Mouse (Mus musculus) myocyte (in vitro differentiated cells): ENCODE measurements around the gene Acbd4. TPM values are rescaled to one million over a fixed set of nuclear protein-coding genes. Genes with fewer than 3 reads are reported as not detected.
A peak's percentile ranks its signal among the peaks of the same experiment; 100 is the strongest.

Experiments
- H3K27me3 ChIP-seq: one replicate; pipeline ENCODE4 v1.6.1; 2011; ENCODE audit not compliant: control insufficient read depth, insufficient read depth, insufficient read length
- H3K36me3 ChIP-seq: one replicate; pipeline ENCODE4 v1.6.1; 2011; ENCODE audit not compliant: control insufficient read depth, insufficient read depth
- H3K4me2 ChIP-seq: one replicate; pipeline ENCODE4 v1.6.1; 2011; ENCODE audit warnings: low read depth, control low read depth
- H3K4me3 ChIP-seq: one replicate; pipeline ENCODE4 v1.5.1; 2011; ENCODE audit warnings: mild to moderate bottlenecking, control low read depth, moderate library complexity
- H3K79me2 ChIP-seq: one replicate; pipeline ENCODE4 v1.6.1; 2011; ENCODE audit not compliant: control insufficient read depth, insufficient read depth
- H3ac ChIP-seq: one replicate; pipeline ENCODE4 v1.6.1; 2011; ENCODE audit not compliant: control insufficient read depth, insufficient read length
- CEBPB ChIP-seq: IDR thresholded peaks from 2 replicates; pipeline ENCODE4 v1.6.1; 2011; ENCODE audit warnings: mild to moderate bottlenecking, moderate library complexity; ENCODE audit not compliant: poor library complexity, insufficient read depth, severe bottlenecking
- E2F4 ChIP-seq: IDR thresholded peaks from one replicate; pipeline ENCODE4 v1.6.1; 2011; ENCODE audit warnings: mild to moderate bottlenecking, control low read depth, moderate library complexity; ENCODE audit not compliant: insufficient read depth
- MAX ChIP-seq: IDR thresholded peaks from one replicate; pipeline ENCODE4 v1.6.1; 2011; ENCODE audit warnings: low read depth, mild to moderate bottlenecking, control low read depth
- MYOD1 ChIP-seq, 3 experiments: IDR thresholded peaks; one replicate each; pipeline ENCODE4 v1.6.1; 2011; ENCODE audit warnings: control low read depth in 2 of 3, low read depth in 2 of 3, mild to moderate bottlenecking in 2 of 3, moderate library complexity in 1 of 3; ENCODE audit not compliant: insufficient read length in 2 of 3, control insufficient read depth in 1 of 3
- MYOG ChIP-seq, 3 experiments: IDR thresholded peaks; one replicate each; pipeline ENCODE4 v1.6.1; 2011; ENCODE audit warnings: control low read depth in 2 of 3, low read depth in 2 of 3, mild to moderate bottlenecking in 2 of 3; ENCODE audit not compliant: insufficient read length in 2 of 3, control insufficient read depth in 1 of 3, insufficient read depth in 1 of 3
- POLR2A ChIP-seq: IDR thresholded peaks from one replicate; pipeline ENCODE4 v1.6.1; 2011; ENCODE audit warnings: low read depth, mild to moderate bottlenecking, control low read depth, moderate library complexity; ENCODE audit not compliant: insufficient read length
- POLR2AphosphoS2 ChIP-seq: IDR thresholded peaks from one replicate; pipeline ENCODE4 v1.6.1; 2011; ENCODE audit warnings: low read depth, control low read depth; ENCODE audit not compliant: insufficient read length
- REST ChIP-seq: IDR thresholded peaks from one replicate; pipeline ENCODE4 v1.6.1; 2011; ENCODE audit warnings: mild to moderate bottlenecking, control low read depth, moderate library complexity; ENCODE audit not compliant: insufficient read depth, insufficient read length
- SRF ChIP-seq: IDR thresholded peaks from one replicate; pipeline ENCODE4 v1.6.1; 2011; ENCODE audit warnings: low read depth; ENCODE audit not compliant: control insufficient read depth, insufficient read length
- TCF12 ChIP-seq: IDR thresholded peaks from one replicate; pipeline ENCODE4 v1.6.1; 2011; ENCODE audit warnings: mild to moderate bottlenecking, control low read depth; ENCODE audit not compliant: poor library complexity, insufficient read depth, severe bottlenecking
- TCF3 ChIP-seq: IDR thresholded peaks from one replicate; pipeline ENCODE4 v1.6.1; 2011; ENCODE audit warnings: low read depth, control low read depth; ENCODE audit not compliant: insufficient read length
- USF1 ChIP-seq: IDR thresholded peaks from one replicate; pipeline ENCODE4 v1.6.1; 2011; ENCODE audit warnings: low read depth, mild to moderate bottlenecking, control low read depth, moderate library complexity
- polyA plus RNA-seq: library from polyadenylated mRNA; unstranded; fragments of >200 nt; fragmentation: generic; extraction: Trizol; gene quantifications from one replicate; pipeline ENCODE4 v1.2.1, GENCODE M21; 2012; ENCODE audit warnings: missing spikeins

The Acbd4 gene
- polyA plus RNA-seq, 1 experiment = 55.2 TPM

DNA sequence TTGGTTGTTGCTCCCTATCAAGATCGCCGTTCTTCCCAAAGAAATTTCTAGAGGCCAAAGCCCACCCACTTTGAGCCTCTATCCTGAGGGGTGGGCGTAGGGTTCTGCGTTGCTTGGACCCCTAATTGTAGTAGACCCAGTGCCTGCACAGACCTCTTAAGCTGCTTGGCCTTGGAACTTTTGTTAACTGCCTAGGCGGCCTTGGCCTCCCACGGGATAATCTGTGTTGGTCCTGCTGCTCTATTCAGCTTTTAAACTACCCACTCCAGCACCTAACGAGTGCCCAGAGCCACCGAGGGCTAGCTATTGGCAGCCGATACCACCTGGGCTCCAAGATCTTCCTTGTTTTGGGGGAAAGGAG, 11.1 kb downstream of the Acbd4 start:
- H3K27me3 ChIP-seq = no peaks in the 10 kb centered on the region
- TF ChIP-seq MYOD1 (IDR thresholded peaks at IDR 0.05; ENCODE audit: control insufficient read depth in 1 of 3, insufficient read length in 2 of 3, low read depth in 2 of 3) (no peak), REST (no peak), TCF12 (no peak), POLR2AphosphoS2 (no peak), POLR2A (no peak), CEBPB (no peak), SRF (no peak), MAX (no peak), MYOG (IDR thresholded peaks at IDR 0.05; ENCODE audit: control insufficient read depth in 1 of 3, insufficient read depth in 1 of 3, insufficient read length in 2 of 3, low read depth in 2 of 3) (no peak)
- peaks cover 7% of the 10 kb centered on the region for H3K36me3 ChIP-seq
- H3ac ChIP-seq = no peak overlapping the region
- peaks cover 17% of the 10 kb centered on the region for H3K79me2 ChIP-seq
- no peak overlapping the region for H3K4me3 ChIP-seq
- H3K4me2 ChIP-seq = no peak overlapping the region

DNA sequence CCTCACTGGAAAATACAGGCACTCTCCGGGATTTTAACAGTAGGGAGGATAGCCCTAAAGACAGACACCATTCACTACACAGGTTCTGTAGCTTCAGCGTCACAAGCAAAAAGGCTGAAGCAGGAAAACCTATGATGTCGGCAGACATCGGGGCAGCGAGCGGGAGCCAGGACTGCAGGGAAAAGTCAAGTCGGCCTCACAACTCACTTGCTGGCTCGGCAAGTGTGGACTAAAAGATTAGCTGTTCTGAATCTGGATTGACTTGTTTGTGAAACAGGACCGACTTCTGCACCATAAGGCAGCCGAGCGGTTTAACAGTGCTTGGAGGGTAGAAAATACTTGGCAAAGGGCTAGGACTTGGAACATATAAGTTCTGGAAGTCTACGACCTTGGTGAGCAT, 11.5 kb downstream of the Acbd4 start:
- Histone ChIP-seq H3K36me3 (peaks cover 6% of the 10 kb centered on the region), H3K4me2 (no peak overlapping the region), H3ac (no peak overlapping the region), H3K4me3 (no peak overlapping the region), H3K27me3 (no peaks in the 10 kb centered on the region), H3K79me2 (peaks cover 22% of the 10 kb centered on the region)
- TF ChIP-seq TCF12 = no peak
- TF ChIP-seq MYOD1 (IDR thresholded peaks at IDR 0.05; ENCODE audit: control insufficient read depth in 1 of 3, insufficient read length in 2 of 3, low read depth in 2 of 3) = no peak
- no peak for TF ChIP-seq SRF
- no peak for TF ChIP-seq POLR2AphosphoS2
- TF ChIP-seq E2F4 = no peak
- TF ChIP-seq TCF3 = no peak
- no peak for TF ChIP-seq CEBPB
- no peak for TF ChIP-seq MAX
- no peak for TF ChIP-seq POLR2A
- no peak for TF ChIP-seq USF1

DNA sequence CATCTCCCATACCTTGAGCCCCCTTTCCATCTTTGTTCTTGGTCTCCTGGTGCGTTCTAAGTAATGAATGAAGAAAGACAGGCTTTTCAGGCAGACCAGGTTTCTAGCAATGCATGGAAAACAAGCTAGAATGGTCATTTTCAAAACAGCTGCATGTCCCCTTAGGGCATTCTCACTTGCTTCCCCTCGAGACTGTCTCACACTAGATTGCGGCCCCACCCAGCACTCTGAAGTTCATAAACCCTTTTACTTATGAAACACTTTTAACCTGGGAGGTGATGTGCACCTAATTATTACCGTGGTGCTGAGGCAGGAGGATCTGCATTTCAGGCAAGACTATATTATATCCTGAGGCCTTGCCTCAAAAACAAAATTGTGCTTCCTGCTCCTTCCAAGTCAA, 12.3 kb downstream of the Acbd4 start:
- H3ac ChIP-seq = no peak overlapping the region
- TF ChIP-seq USF1 = no peak
- TF ChIP-seq MYOD1 (IDR thresholded peaks at IDR 0.05; ENCODE audit: control insufficient read depth in 1 of 3, insufficient read length in 2 of 3, low read depth in 2 of 3) = no peak
- TF ChIP-seq MAX = no peak
- no peak for TF ChIP-seq POLR2A
- no peaks in the 10 kb centered on the region for H3K27me3 ChIP-seq
- H3K4me2 ChIP-seq = no peak overlapping the region
- no peaks in the 10 kb centered on the region for H3K36me3 ChIP-seq
- H3K4me3 ChIP-seq = peak overlapping the region; percentile 99
- H3K79me2 ChIP-seq = peaks cover 30% of the 10 kb centered on the region

DNA sequence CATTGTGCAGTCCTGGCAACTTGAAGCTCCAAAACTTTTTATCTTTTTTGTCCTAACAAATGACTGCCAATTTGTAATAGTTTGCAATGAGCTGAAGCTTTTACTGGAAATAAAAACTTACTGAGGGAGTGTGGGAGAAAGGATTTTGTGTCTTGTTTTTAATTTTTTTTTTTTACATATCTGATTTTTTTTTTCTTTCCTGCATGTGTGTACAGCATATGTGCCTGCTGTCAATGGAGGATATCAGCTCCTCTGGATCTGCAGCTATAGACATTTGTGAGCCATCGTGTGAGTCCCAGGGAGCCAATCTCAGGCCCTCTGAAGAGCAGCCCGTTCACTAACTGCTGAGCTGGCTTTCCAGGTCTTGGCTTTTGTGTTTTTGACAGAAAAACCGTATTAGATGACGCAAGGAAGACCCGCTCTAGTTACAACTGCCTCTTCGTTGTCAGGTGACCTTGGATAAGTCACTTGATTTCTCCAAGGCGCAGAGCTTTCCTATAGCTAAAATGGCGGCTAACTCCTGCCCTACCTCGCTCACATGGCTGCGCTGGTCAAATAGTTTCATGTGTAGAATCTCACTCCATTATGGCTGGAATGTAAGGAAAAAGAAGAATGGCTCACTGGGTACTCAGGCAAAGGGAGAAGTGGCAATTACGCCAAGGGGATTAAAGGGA, 12.9 kb downstream of the Acbd4 start:
- H3K4me2 ChIP-seq = peak overlapping the region; percentile 88
- H3ac ChIP-seq = peak overlapping the region; percentile 73
- TF ChIP-seq POLR2AphosphoS2 = peak; percentile 19
- no peak for TF ChIP-seq SRF
- H3K36me3 ChIP-seq = no peaks in the 10 kb centered on the region
- H3K27me3 ChIP-seq = no peaks in the 10 kb centered on the region
- peak overlapping the region; percentile 99 for H3K4me3 ChIP-seq
- H3K79me2 ChIP-seq = peaks cover 31% of the 10 kb centered on the region

DNA sequence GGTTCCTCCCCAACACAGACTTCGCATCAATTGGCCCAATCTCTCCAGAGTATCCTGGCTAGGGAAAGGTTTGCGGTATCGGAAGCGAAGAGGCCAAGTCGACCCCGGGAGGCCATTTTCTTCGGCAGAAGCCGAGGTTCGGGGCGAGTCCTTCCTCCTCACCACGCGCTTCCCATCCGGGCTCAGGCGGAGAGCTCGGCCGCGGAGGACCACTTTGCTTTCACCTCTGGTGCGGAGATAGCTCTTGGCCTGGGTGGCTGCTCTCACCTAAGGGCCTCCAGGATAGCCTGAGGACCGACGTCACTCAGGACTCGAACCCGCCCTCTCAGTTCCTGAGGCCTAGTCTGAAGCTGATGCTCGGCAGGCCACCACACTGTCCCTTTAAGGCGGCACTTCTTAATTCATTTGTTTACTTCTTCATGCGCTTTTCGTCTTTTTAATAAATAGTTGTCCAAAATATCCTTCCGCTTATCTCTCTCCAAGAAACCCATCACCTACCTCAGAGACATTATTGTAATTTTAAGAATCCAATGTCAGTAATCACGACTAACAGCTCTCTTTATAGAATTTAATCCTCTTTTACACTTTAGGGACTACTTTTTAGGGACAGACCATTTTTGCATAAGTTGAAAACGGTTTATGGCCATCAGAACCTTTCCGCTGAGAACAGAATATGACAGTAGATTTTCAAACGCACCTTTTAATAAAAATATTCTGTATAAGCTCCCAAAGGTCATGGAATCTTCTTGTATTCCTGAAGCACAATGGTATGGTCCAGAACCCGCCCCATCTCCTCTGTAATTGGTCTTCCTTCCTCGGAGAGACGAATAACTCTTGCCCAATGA, 13.9 kb downstream of the Acbd4 start:
- H3K4me3 ChIP-seq = peak overlapping the region; percentile 99
- H3ac ChIP-seq = peak overlapping the region; percentile 73
- TF ChIP-seq MAX = no peak
- TF ChIP-seq E2F4 = no peak
- peak; percentile 90 for TF ChIP-seq POLR2AphosphoS2
- no peak for TF ChIP-seq REST
- TF ChIP-seq MYOD1 (IDR thresholded peaks at IDR 0.05; ENCODE audit: control insufficient read depth in 1 of 3, insufficient read length in 2 of 3, low read depth in 2 of 3) = no peak
- no peak for TF ChIP-seq USF1
- TF ChIP-seq CEBPB = no peak
- TF ChIP-seq POLR2A = peak; percentile 59
- no peak for TF ChIP-seq MYOG (IDR thresholded peaks at IDR 0.05; ENCODE audit: control insufficient read depth in 1 of 3, insufficient read depth in 1 of 3, insufficient read length in 2 of 3, low read depth in 2 of 3)
- H3K79me2 ChIP-seq = peaks cover 31% of the 10 kb centered on the region
- no peaks in the 10 kb centered on the region for H3K36me3 ChIP-seq
- no peaks in the 10 kb centered on the region for H3K27me3 ChIP-seq
- H3K4me2 ChIP-seq = peak overlapping the region; percentile 88
